Mouse (Mus musculus): Measurements from ENCODE around the gene Glb1l. TPM values are rescaled to one million over a fixed set of nuclear protein-coding genes. Genes with fewer than 3 reads are reported as not detected.

The Glb1l gene
- total and polyA plus RNA-seq, 3 experiments = 7.6 to 13.0 TPM; not detected in 1

DNA sequence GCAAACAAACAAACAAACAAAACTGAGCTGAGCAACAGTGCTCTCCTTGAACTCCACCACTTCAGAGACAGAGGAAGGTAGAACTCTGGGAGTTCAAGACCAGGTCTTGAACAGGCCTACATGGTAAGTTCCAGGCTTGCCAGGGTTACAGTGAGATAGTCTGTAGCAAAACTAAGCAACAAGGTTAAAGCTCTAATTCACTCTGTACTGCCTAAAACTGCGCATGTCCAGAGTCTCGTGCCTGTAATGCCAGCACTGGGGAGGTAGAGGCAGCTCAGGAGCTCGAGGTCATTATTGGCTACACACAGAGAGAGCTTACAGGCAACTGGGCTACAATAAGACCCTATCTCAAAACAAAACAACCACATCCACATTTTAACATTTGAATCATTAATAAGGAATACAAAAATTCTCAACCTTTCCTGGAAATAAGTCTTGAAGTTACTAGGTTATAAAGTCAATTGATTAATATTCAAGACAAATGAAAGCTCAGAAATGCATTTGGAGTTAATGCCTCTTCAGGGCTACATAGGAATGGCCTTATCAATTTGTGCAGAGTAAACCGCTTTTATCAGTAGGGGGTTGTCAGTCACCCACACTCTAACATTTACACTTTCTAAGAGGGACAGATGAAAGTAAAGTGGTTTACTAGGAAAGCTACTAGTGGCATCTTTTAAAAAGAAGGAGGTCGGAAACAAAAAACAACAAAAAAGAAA is 50.9 kb downstream of the Glb1l start:
- H3K4me3 ChIP-seq (ENCODE audit: control insufficient read depth in 1 of 2, insufficient read depth in 1 of 2, low read depth in 2 of 2, low read length in 2 of 2) = peak overlapping the region; percentile 12 to 37; a peak in 3 of 4 replicates
- H3K36me3 ChIP-seq (ENCODE audit: control insufficient read depth in 1 of 2, insufficient read depth in 2 of 2, low read length in 2 of 2) = peaks cover 0 to 21% of the 10 kb centered on the region in 2 experiments; a peak in 2 of 4 replicates
- peak overlapping the region; percentile 55 for H3K27ac ChIP-seq (ENCODE audit: control insufficient read depth, low read depth, low read length)
- peak; percentile 68 for DNase-seq (ENCODE audit: low read depth, low spot score)
- no peaks in the 10 kb centered on the region for H3K27me3 ChIP-seq (ENCODE audit: control insufficient read depth in 1 of 2, insufficient read depth in 2 of 2, low read length in 2 of 2)
- H3K4me1 ChIP-seq (ENCODE audit: control insufficient read depth in 1 of 2, insufficient read depth in 2 of 2, low read length in 2 of 2) = peaks cover 13 to 21% of the 10 kb centered on the region in 2 experiments
- H3K9me3 ChIP-seq (replicated peaks; ENCODE audit: insufficient read depth, low read length) = no peaks in the 10 kb centered on the region
- H3K79me2 ChIP-seq (ENCODE audit: control insufficient read depth, insufficient read depth, low read length, poor library complexity) = no peaks in the 10 kb centered on the region
- H3K9ac ChIP-seq (ENCODE audit: control insufficient read depth, low read depth, low read length, poor library complexity, severe bottlenecking) = peak overlapping the region; percentile 18
- TF ChIP-seq ZNF384 (IDR thresholded peaks at IDR 0.05; ENCODE audit: low read depth, low read length) (no peak), EP300 (IDR thresholded peaks at IDR 0.05; ENCODE audit: low read depth in 1 of 2, low read length in 2 of 2) (peak; percentile 88 to 91), ZMIZ1 (IDR thresholded peaks at IDR 0.05; ENCODE audit: low read depth, low read length) (no peak), CHD2 (IDR thresholded peaks at IDR 0.05; ENCODE audit: low read length) (no peak), BHLHE40 (IDR thresholded peaks at IDR 0.05; ENCODE audit: borderline replicate concordance, low read depth, low read length) (peak; percentile 74; the same call in 1 of the 2 replicates), GATA1 (IDR thresholded peaks at IDR 0.05; ENCODE audit: low read depth, low read length) (peak; percentile 96), TAL1 (IDR thresholded peaks at IDR 0.05; ENCODE audit: low read length) (peak; percentile 66), NELFE (IDR thresholded peaks at IDR 0.05; ENCODE audit: low read depth, low read length) (no peak), NRF1 (IDR thresholded peaks at IDR 0.05; ENCODE audit: insufficient read depth, low read depth, low read length, poor library complexity, severe bottlenecking) (peak; percentile 57), TCF12 (IDR thresholded peaks at IDR 0.05; ENCODE audit: low read depth, low read length) (peak; percentile 92), ETS1 (IDR thresholded peaks at IDR 0.05; ENCODE audit: low read depth, low read length) (peak; percentile 77; the same call in 1 of the 2 replicates), SIN3A (IDR thresholded peaks at IDR 0.05; ENCODE audit: low read length) (peak; percentile 62), RCOR1 (IDR thresholded peaks at IDR 0.05; ENCODE audit: low read depth, low read length) (peak; percentile 82), ZKSCAN1 (IDR thresholded peaks at IDR 0.05; ENCODE audit: low read depth, low read length) (no peak), TBP (IDR thresholded peaks at IDR 0.05; ENCODE audit: low read depth, low read length) (no peak)

GRCm38 (mm10) chr1:75158990-75159389 is 51.6 kb downstream of the Glb1l start:
- DNase-seq (ENCODE audit: low read depth, low spot score) = peak; percentile 68
- H3K27me3 ChIP-seq (ENCODE audit: control insufficient read depth in 1 of 2, insufficient read depth in 2 of 2, low read length in 2 of 2) = no peaks in the 10 kb centered on the region
- peaks cover 15 to 21% of the 10 kb centered on the region in 2 experiments for H3K4me1 ChIP-seq (ENCODE audit: control insufficient read depth in 1 of 2, insufficient read depth in 2 of 2, low read length in 2 of 2)
- H3K27ac ChIP-seq (ENCODE audit: control insufficient read depth, low read depth, low read length) = peak overlapping the region; percentile 55
- H3K36me3 ChIP-seq (ENCODE audit: control insufficient read depth in 1 of 2, insufficient read depth in 2 of 2, low read length in 2 of 2) = peaks cover 0 to 24% of the 10 kb centered on the region in 2 experiments; a peak in 2 of 4 replicates
- no peaks in the 10 kb centered on the region for H3K9me3 ChIP-seq (replicated peaks; ENCODE audit: insufficient read depth, low read length)
- 0 out of 2 replicates have a peak overlapping the region, but pooled peaks have one; percentile 18 for H3K9ac ChIP-seq (ENCODE audit: control insufficient read depth, low read depth, low read length, poor library complexity, severe bottlenecking)
- H3K4me3 ChIP-seq (ENCODE audit: control insufficient read depth in 1 of 2, insufficient read depth in 1 of 2, low read depth in 2 of 2, low read length in 2 of 2) = peak overlapping the region in 1 of 2 experiments; percentile 38; a peak in 1 of 4 replicates
- H3K79me2 ChIP-seq (ENCODE audit: control insufficient read depth, insufficient read depth, low read length, poor library complexity) = no peaks in the 10 kb centered on the region
- TF ChIP-seq RAD21 (IDR thresholded peaks at IDR 0.05; ENCODE audit: low read depth, low read length) (no peak), POLR2AphosphoS5 (IDR thresholded peaks at IDR 0.05; ENCODE audit: borderline replicate concordance, low read depth, low read length) (no peak), UBTF (IDR thresholded peaks at IDR 0.05; ENCODE audit: borderline replicate concordance, insufficient read depth, low read depth, low read length) (no peak), ZNF384 (IDR thresholded peaks at IDR 0.05; ENCODE audit: low read depth, low read length) (0 out of 2 replicates have a peak, but pooled peaks have one; percentile 36), MAZ (IDR thresholded peaks at IDR 0.05; ENCODE audit: low read depth, low read length) (no peak), MAX (IDR thresholded peaks at IDR 0.05; ENCODE audit: low read length) (no peak; the same call in 1 of the 2 replicates), ETS1 (IDR thresholded peaks at IDR 0.05; ENCODE audit: low read depth, low read length) (peak; percentile 96), SIN3A (IDR thresholded peaks at IDR 0.05; ENCODE audit: low read length) (peak; percentile 76; the same call in 1 of the 2 replicates), MYB (IDR thresholded peaks at IDR 0.05; ENCODE audit: low read depth, low read length) (no peak), POLR2A (IDR thresholded peaks at IDR 0.05; ENCODE audit: control insufficient read depth in 1 of 2, insufficient read depth in 1 of 2, low read depth in 1 of 2, low read length in 2 of 2, poor library complexity in 1 of 2) (no peak), ELF1 (IDR thresholded peaks at IDR 0.05; ENCODE audit: low read depth, low read length) (no peak), RCOR1 (IDR thresholded peaks at IDR 0.05; ENCODE audit: low read depth, low read length) (peak; percentile 43; the same call in 1 of the 2 replicates), BHLHE40 (IDR thresholded peaks at IDR 0.05; ENCODE audit: borderline replicate concordance, low read depth, low read length) (peak; percentile 40; the same call in 1 of the 2 replicates), GATA1 (IDR thresholded peaks at IDR 0.05; ENCODE audit: low read depth, low read length) (peak; percentile 68), EP300 (IDR thresholded peaks at IDR 0.05; ENCODE audit: low read depth in 1 of 2, low read length in 2 of 2) (peak; percentile 60 to 75), TCF12 (IDR thresholded peaks at IDR 0.05; ENCODE audit: low read depth, low read length) (0 out of 2 replicates have a peak, but pooled peaks have one; percentile 49), E2F4 (IDR thresholded peaks at IDR 0.05; ENCODE audit: borderline replicate concordance, low read depth, low read length) (no peak), MAFK (IDR thresholded peaks at IDR 0.05; ENCODE audit: borderline replicate concordance, low read depth, low read length) (peak; percentile 28; the same call in 1 of the 2 replicates), MXI1 (IDR thresholded peaks at IDR 0.05; ENCODE audit: low read depth, low read length) (peak; percentile 42; the same call in 1 of the 2 replicates), CHD1 (IDR thresholded peaks at IDR 0.05; ENCODE audit: low read depth, low read length) (no peak), CHD2 (IDR thresholded peaks at IDR 0.05; ENCODE audit: low read length) (no peak), MYC (IDR thresholded peaks at IDR 0.05; ENCODE audit: low read depth, low read length) (no peak)
